Mouse (Mus musculus) liver, adult 2 months (tissue): Measurements from ENCODE around the gene Pim2. TPM values are rescaled to one million over a fixed set of nuclear protein-coding genes. Genes with fewer than 3 reads are reported as not detected.

Source experiments
- DNase-seq: peaks from one replicate; pipeline ENCODE4 v3.0.0-alpha.2; 2011; ENCODE audit warnings: low read depth, low spot score; ENCODE audit errors: extremely low read depth
- H3K27ac ChIP-seq: fragments of 200-500 bp; replicated peaks from 2 replicates; pipeline ENCODE4 v1.5.1; 2012; ENCODE audit warnings: low read depth, mild to moderate bottlenecking, control low read depth, inconsistent platforms, low read length; ENCODE audit not compliant: insufficient read depth
- H3K27me3 ChIP-seq: fragments of 200-500 bp; 2 replicates; pipeline ENCODE4 v1.6.1; 2012; ENCODE audit warnings: mild to moderate bottlenecking, moderate library complexity, low read length, inconsistent platforms; ENCODE audit not compliant: control insufficient read depth, insufficient read depth
- H3K36me3 ChIP-seq: fragments of 200-500 bp; 2 replicates; pipeline ENCODE4 v1.6.1; 2012; ENCODE audit warnings: low read length, inconsistent platforms; ENCODE audit not compliant: control insufficient read depth, insufficient read depth
- H3K4me1 ChIP-seq: fragments of 200-500 bp; 2 replicates; pipeline ENCODE4 v1.6.1; 2011; ENCODE audit warnings: low read length; ENCODE audit not compliant: control insufficient read depth, insufficient read depth
- H3K4me3 ChIP-seq: fragments of 200-500 bp; 2 replicates; pipeline ENCODE4 v1.5.1; 2011; ENCODE audit warnings: low read depth, mild to moderate bottlenecking, control low read depth, low read length, moderate library complexity; ENCODE audit not compliant: insufficient read depth
- H3K79me2 ChIP-seq: fragments of 200-500 bp; 2 replicates; pipeline ENCODE4 v1.6.1; 2012; ENCODE audit warnings: inconsistent platforms, mild to moderate bottlenecking, low read length, moderate library complexity; ENCODE audit not compliant: control insufficient read depth, insufficient read depth
- H3K9ac ChIP-seq: fragments of 200-500 bp; 2 replicates; pipeline ENCODE4 v1.6.1; 2012; ENCODE audit warnings: low read depth, mild to moderate bottlenecking, control low read depth, inconsistent platforms, low read length
- CTCF ChIP-seq: fragments of 200-500 bp; IDR thresholded peaks from 2 replicates; pipeline ENCODE4 v1.5.1; 2011; ENCODE audit warnings: low read depth, low read length, control low read depth
- POLR2A ChIP-seq: fragments of 200-500 bp; IDR thresholded peaks from 2 replicates; pipeline ENCODE4 v1.6.1; 2011; ENCODE audit warnings: low read length, control low read depth; ENCODE audit not compliant: insufficient read depth; ENCODE audit errors: extremely low read depth
- WGBS: fragments of 180-500 bp; shearing (Covaris S2); methylation state at CpG from one replicate; pipeline ENCODE4 v1.1.7; 2018; 5-methylcytosine and 5-hydroxymethylcytosine counted together
- polyA plus RNA-seq: library from polyadenylated mRNA; depleted of rRNA; stranded (reverse); fragments of >200 nt; gene quantifications from 2 replicates; pipeline ENCODE4 v1.2.3, GENCODE M21; 2012; rRNA removed
- total RNA-seq: library from RNA; depleted of rRNA; stranded (reverse); fragments of >200 nt; gene quantifications from 2 replicates; pipeline ENCODE4 v1.2.3, GENCODE M21; 2014; rRNA removed

The Pim2 gene
- total and polyA plus RNA-seq, 2 experiments: 0.74 to 5.4 TPM

DNA sequence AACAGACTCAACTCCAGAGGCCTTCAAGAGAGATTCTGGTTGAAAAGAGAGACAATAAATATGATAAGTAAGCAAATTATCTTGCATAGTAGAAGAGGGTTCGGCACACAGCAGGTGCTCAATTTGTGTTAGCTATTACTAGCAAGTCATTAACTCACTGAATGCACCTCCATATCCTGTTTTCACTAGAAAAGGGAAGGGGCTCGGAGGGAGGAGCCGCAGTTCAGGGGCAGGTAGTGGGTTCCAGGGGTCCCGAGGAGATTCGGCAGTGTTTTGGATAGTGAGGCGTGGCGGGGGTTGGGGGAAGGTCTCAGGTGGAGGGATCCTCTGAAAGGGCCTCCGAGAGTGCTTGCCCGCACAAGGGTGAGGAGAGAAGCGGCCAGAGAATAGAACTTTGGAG lies 49.1 kb downstream of the Pim2 start:
- Histone ChIP-seq H3K27me3 (peaks cover 10% of the 10 kb centered on the region), H3K9ac (no peak overlapping the region), H3K4me1 (no peaks in the 10 kb centered on the region), H3K36me3 (no peaks in the 10 kb centered on the region; the same call in 1 of the 2 replicates), H3K27ac (no peak overlapping the region), H3K4me3 (no peak overlapping the region), H3K79me2 (no peaks in the 10 kb centered on the region)
- TF ChIP-seq POLR2A (no peak), CTCF (no peak)
- DNase-seq: no peak
- 37% methylated on average over 10 of the region's 10 CpGs for WGBS

DNA sequence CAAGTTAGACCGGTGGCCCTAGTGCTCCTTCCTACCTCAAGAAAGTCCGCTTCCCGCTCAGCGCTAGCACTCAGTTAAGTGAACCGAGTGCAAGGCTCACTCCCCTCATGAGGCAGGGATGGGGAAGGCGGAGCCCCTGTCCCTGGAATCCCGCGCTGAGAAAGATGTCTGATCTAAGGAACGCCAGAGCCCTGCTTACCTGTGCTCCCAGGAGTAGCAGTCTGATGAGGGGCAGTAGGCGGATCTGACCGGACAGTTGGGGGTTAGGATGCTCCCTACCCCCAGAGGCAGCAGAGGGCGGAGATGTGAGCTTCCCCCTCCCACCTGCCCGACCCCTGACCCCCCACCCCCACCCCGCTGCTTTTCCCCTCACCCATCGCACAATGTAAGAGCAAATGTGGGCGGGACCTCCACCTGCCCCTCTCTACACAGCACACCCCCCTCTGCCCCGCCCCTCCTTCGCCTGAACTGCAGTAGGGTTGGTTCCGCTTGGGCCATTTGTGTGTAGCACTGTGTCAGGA lies 50.3 kb downstream of the Pim2 start, which contains the start of gene Eras:
Gene Eras (minus strand): TSS at position 338 of the 521 bp plus-strand sequence.
- no peak for DNase-seq
- Histone ChIP-seq H3K79me2 (no peaks in the 10 kb centered on the region), H3K9ac (no peak within 1 kb of the TSS), H3K4me3 (no peak within 1 kb of the TSS), H3K27ac (no peak within 1 kb of the TSS), H3K4me1 (no peaks in the 10 kb centered on the region), H3K36me3 (no peaks in the 10 kb centered on the region; the same call in 1 of the 2 replicates), H3K27me3 (0 out of 2 replicates have a peak, but pooled peaks cover 2% of the 10 kb centered on the region)
- WGBS: 26% methylated on average over 19 of the region's 19 CpGs
- no peak for TF ChIP-seq CTCF
- no peak for TF ChIP-seq POLR2A

Other genes starting within 250 kb of the Pim2 start
- gene Syp, start 239.8 kb upstream of the Pim2 start, total RNA-seq: 0.40 and 0.46 TPM in 2 replicates
- 0.25 and 0.42 TPM in 2 replicates for gene Syp, start 239.8 kb upstream of the Pim2 start, polyA plus RNA-seq
- gene Prickle3, start 221.0 kb upstream of the Pim2 start, total RNA-seq: 2.0 and 2.8 TPM in 2 replicates
- gene Prickle3, start 221.0 kb upstream of the Pim2 start, polyA plus RNA-seq: 4.6 and 6.8 TPM in 2 replicates
- gene Plp2, start 206.9 kb upstream of the Pim2 start, total RNA-seq: 0.92 and 1.7 TPM in 2 replicates
- 3.7 and 4.0 TPM in 2 replicates for gene Plp2, start 206.9 kb upstream of the Pim2 start, polyA plus RNA-seq
- 20.9 and 21.3 TPM in 2 replicates for gene Magix, start 197.0 kb upstream of the Pim2 start, total RNA-seq
- 33.0 and 36.9 TPM in 2 replicates for gene Magix, start 197.0 kb upstream of the Pim2 start, polyA plus RNA-seq
- 5.0 and 5.5 TPM in 2 replicates for gene Gpkow, start 181.1 kb upstream of the Pim2 start, total RNA-seq
- gene Gpkow, start 181.1 kb upstream of the Pim2 start, polyA plus RNA-seq: 4.3 and 5.0 TPM in 2 replicates
- 33.4 and 37.1 TPM in 2 replicates for gene Wdr45, start 163.9 kb upstream of the Pim2 start, total RNA-seq
- 39.9 and 48.3 TPM in 2 replicates for gene Wdr45, start 163.9 kb upstream of the Pim2 start, polyA plus RNA-seq
- 1.0 TPM in 1 of 2 replicates, not detected in the other for gene Gm45208, start 156.0 kb upstream of the Pim2 start, total RNA-seq
- gene Gm45208, start 156.0 kb upstream of the Pim2 start, polyA plus RNA-seq: 1.5 and 1.9 TPM in 2 replicates
- 1.1 and 2.8 TPM in 2 replicates for gene Praf2, start 149.8 kb upstream of the Pim2 start, total RNA-seq
- gene Praf2, start 149.8 kb upstream of the Pim2 start, polyA plus RNA-seq: 7.7 and 13.9 TPM in 2 replicates
- gene Ccdc120, start 127.4 kb upstream of the Pim2 start, total RNA-seq: 0.34 and 0.37 TPM in 2 replicates
- 1.00 and 1.1 TPM in 2 replicates for gene Ccdc120, start 127.4 kb upstream of the Pim2 start, polyA plus RNA-seq
- 4.7 and 9.4 TPM in 2 replicates for gene Tfe3, start 115.7 kb upstream of the Pim2 start, total RNA-seq
- 15.6 and 17.0 TPM in 2 replicates for gene Tfe3, start 115.7 kb upstream of the Pim2 start, polyA plus RNA-seq
- 11.5 and 13.5 TPM in 2 replicates for gene Gripap1, start 88.5 kb upstream of the Pim2 start, total RNA-seq
- 14.6 and 22.2 TPM in 2 replicates for gene Gripap1, start 88.5 kb upstream of the Pim2 start, polyA plus RNA-seq
- gene Kcnd1, start 56.0 kb upstream of the Pim2 start, total RNA-seq: not detected in 2 replicates
- 0.11 TPM in 2 replicates for gene Kcnd1, start 56.0 kb upstream of the Pim2 start, polyA plus RNA-seq
- 18.0 and 22.0 TPM in 2 replicates for gene Otud5, start 36.9 kb upstream of the Pim2 start, total RNA-seq
- 14.2 and 17.0 TPM in 2 replicates for gene Otud5, start 36.9 kb upstream of the Pim2 start, polyA plus RNA-seq
- 10.6 and 11.5 TPM in 2 replicates for gene Slc35a2, start 5.8 kb downstream of the Pim2 start, total RNA-seq
- gene Slc35a2, start 5.8 kb downstream of the Pim2 start, polyA plus RNA-seq: 34.7 and 42.6 TPM in 2 replicates
- 14.3 and 15.3 TPM in 2 replicates for gene Pqbp1, start 21.0 kb downstream of the Pim2 start, total RNA-seq
- 49.1 and 51.2 TPM in 2 replicates for gene Pqbp1, start 21.0 kb downstream of the Pim2 start, polyA plus RNA-seq
- 20.7 and 27.5 TPM in 2 replicates for gene Timm17b, start 21.1 kb downstream of the Pim2 start, total RNA-seq
- 53.7 and 58.2 TPM in 2 replicates for gene Timm17b, start 21.1 kb downstream of the Pim2 start, polyA plus RNA-seq
- not detected in 2 replicates for gene Gm10491, start 29.6 kb downstream of the Pim2 start, total RNA-seq
- gene Gm10491, start 29.6 kb downstream of the Pim2 start, polyA plus RNA-seq: not detected in 2 replicates
- gene Gm10490, start 31.3 kb downstream of the Pim2 start, total RNA-seq: not detected in 2 replicates
- gene Gm10490, start 31.3 kb downstream of the Pim2 start, polyA plus RNA-seq: not detected in 2 replicates
- gene Pcsk1n, start 41.6 kb downstream of the Pim2 start, total RNA-seq: 0.09 TPM in 1 of 2 replicates, not detected in the other
- not detected in 2 replicates for gene Pcsk1n, start 41.6 kb downstream of the Pim2 start, polyA plus RNA-seq
- gene Eras, start 50.3 kb downstream of the Pim2 start, total RNA-seq: not detected in 2 replicates
- not detected in 2 replicates for gene Eras, start 50.3 kb downstream of the Pim2 start, polyA plus RNA-seq
- 9.8 and 13.3 TPM in 2 replicates for gene Hdac6, start 69.6 kb downstream of the Pim2 start, total RNA-seq
- gene Hdac6, start 69.6 kb downstream of the Pim2 start, polyA plus RNA-seq: 17.5 and 19.8 TPM in 2 replicates
- 0.09 TPM in 1 of 2 replicates, not detected in the other for gene Gata1, start 99.8 kb downstream of the Pim2 start, total RNA-seq
- 0.06 TPM in 1 of 2 replicates, not detected in the other for gene Gata1, start 99.8 kb downstream of the Pim2 start, polyA plus RNA-seq
- not detected in 2 replicates for gene Glod5, start 140.2 kb downstream of the Pim2 start, total RNA-seq
- gene Glod5, start 140.2 kb downstream of the Pim2 start, polyA plus RNA-seq: not detected in 2 replicates
- 3.5 and 4.6 TPM in 2 replicates for gene Suv39h1, start 196.5 kb downstream of the Pim2 start, total RNA-seq
- gene Suv39h1, start 196.5 kb downstream of the Pim2 start, polyA plus RNA-seq: 4.3 and 4.4 TPM in 2 replicates
- gene Was, start 212.2 kb downstream of the Pim2 start, total RNA-seq: 1.6 and 2.2 TPM in 2 replicates
- 0.83 and 1.7 TPM in 2 replicates for gene Was, start 212.2 kb downstream of the Pim2 start, polyA plus RNA-seq